Mouse (Mus musculus): ENCODE measurements around the gene Chchd2. TPM values are rescaled to one million over a fixed set of nuclear protein-coding genes. Genes with fewer than 3 reads are reported as not detected.
"Not testable (repeated sequence)": the region's sequence is repeated elsewhere in the genome, so short reads cannot be mapped to it uniquely, and the experiment has no call there.

Chchd2 gene
- 1,000 to 10,000 TPM; 1,175 to 1,318 TPM for total RNA-seq (2021)
- long read RNA-seq, experiment 1, transcript Chchd2-201 (4 exons, 915 nt): major isoform, 650 of 686 reads
- long read RNA-seq, experiment 1, partial matches to known transcripts: 31 of 686 reads
- long read RNA-seq, experiment 1, other reads (novel, unspliced or antisense): 5 of 686 reads
- long read RNA-seq, experiment 2, transcript Chchd2-201 (4 exons, 915 nt): major isoform, 493 of 521 reads
- long read RNA-seq, experiment 2, partial matches to known transcripts: 26 of 521 reads
- long read RNA-seq, experiment 2, other reads (novel, unspliced or antisense): 2 of 521 reads

DNA sequence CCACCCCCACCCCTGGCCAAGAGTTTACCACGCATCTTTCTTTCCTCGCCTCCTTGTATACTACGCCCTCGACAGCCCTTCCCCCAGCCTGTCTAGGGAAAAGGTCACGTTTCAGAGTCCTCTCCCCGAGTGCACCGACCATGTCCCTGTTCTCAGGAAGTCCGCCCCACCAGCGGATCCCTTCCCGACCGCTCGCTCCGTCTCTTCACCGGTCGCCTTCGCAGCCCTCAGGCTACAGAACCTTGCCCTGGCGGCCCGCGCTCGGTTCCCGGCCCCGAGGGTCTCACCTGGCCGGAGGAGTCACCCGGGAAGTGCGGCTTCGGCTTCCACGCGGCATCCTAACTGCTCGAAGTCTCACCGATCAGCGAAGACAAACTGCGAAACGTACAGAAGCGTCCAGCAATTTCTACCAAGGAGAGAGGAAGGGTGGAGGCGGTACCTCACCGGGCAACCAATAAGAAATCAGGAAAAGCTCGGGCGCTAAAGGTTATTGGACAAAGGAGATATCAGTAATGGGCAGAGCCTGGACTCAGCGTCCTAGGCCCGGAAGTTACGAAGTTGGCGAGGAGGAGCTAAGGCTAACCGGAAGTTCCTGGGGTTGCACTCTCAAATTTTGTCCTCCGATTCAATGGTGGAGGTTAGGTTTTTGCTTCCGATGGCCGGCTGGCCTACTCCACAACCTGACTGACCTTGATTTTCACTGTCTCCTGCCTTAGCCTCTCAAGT lies at the start of gene Chchd2:
Chchd2 (minus strand) TSS at position 560 of the 726 bp plus-strand sequence.
- DNase-seq: peak; percentile 98

DNA sequence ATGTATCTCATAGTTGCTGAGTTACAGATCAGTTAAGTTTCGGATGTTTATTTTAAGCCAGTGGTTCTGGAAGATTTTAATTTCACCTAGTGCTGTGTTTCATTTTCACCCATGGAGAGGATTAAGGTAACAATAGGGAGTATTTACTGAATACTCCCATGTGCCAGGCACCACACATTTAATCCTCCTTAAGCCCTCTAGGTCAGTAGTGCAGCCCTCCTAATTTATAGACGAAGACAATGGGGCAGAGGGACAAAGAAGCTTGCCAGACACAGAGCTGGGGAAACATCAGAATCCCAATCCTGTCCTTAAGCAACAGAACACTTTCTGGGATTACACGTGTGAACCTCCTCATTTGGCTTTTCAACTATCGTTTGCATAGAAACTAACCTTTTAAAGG lies 49.7 kb upstream of the Chchd2 start:
- no peak for DNase-seq

DNA sequence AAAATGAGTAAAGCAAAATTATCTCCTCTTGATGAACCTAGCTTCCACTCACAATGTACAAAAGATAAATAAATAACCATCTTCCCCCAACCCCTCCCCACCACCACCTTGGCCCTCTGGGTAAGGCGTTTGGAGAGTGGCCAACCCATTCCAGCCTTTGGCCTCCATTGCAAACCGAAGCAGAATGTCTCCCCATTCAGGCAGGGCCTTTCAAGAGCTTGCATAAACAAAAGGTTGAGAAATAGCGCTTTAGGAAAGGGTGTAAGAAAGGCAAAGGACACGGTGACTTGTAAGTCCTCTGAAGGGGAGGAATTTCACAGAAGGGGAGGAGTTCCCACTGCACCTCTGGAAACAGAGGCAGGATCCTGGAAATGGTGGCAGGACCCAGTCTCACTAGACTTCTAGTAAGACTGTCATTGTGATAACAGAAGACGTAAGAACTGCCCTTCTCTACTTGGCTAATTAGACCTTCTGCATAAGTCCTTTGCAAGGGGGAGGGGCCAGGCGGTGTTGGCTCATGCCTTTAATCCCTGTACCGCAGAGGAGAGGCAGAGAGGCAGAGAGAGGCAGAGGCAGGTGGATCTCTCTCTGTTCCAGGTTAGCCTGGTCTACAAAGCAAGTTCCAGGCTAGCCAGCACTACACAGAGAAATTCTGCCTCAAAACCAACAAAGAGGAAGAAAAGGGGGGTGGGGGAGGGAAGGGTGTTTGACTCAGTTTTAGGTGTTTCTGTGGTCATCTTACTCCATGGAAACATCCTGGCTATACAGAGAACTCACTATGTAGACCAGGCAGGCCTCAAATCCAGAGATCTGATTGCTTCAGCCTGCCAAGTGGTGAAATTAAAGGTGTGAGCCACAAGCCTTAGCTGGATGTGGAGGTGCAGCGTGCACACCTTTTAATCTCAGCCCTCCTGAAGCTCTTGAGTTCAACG lies 42.9 kb upstream of the Chchd2 start:
- no peak for DNase-seq

DNA sequence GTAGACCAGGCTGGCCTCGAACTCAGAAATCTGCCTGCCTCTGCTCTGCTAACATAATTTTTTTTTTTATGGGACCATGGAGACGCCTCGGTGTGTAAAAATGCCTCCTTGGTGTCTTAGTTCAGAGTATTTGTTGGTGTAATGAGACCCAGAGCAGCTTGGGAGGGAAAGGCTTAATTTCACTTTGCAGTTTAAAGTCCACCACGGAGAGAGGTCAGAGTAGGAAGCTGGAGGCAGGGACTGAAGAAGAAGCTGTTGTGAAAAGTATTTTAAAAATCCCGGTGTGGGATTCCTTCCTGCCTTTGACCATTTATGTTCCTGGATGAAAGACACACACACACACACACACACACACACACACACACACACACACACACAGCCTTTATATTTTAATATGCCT lies 38.7 kb upstream of the Chchd2 start:
- no peak for DNase-seq

DNA sequence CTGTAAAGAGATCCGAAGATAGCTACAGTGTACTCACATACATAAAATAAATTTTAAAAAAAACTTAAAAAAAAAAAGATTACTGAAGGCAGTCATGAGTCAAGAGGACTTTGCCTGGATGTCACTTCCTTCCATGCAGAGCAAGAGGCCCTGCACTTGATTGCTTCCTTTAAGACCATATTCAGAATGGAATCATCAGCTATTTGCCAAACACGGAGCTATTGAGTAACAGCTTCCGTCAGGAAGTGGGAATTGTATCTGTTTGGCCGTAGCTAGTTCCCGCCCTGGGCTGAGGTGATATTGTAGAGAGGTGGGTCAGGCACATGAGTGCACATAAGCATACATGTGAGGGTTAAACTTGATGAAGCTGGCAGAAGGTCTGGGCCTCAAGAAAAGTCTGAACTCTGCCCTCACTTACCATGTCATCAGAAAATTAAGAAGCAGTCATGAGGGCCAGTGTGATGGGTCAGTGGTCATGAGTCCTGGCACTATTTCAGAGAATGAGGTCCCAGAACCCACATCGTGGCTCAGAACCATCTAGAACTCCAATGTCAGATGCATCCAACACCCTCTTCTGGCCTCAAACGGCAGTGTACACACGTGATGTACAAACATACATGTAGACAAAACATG lies 37.7 kb upstream of the Chchd2 start:
- no peak for DNase-seq

DNA sequence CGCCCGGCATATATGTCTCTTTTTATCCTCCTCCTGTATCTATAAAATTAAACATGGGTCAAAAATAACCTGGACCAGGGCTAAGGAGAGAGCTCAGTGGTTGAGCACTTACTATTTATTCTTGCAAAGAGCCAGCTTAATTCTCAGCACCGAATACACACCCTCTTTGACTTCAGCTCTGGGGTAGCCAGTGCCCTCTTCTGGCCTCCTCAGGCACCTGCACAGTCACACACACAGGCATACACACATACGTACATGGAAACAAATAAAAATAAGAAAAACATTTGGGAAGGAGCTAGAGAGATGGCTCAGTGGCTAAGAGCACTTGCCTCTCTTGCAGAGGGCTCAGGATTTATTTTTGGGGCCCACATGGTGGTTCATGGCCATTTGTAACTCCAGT lies 34.7 kb upstream of the Chchd2 start:
- DNase-seq: no peak

DNA sequence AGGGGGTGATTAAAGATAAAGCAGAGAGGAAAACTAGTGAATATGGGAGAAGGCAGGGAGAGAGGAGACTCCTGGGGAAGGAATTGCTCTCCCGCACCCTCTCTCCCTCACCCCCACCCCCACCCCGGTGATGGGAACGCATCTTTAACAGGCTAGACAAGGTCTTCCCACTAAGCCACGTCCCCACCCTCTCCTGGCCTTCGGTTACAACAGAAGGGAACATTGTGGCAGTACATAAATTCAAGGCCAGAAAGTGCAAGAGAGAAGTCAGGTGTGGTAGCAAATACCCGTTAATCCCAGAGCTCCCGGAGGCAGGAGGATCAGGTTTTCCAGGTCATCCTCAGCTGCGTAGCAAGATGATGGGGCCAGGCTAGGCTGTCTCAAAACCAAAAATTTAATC lies 32.0 kb upstream of the Chchd2 start:
- DNase-seq: no peak

DNA sequence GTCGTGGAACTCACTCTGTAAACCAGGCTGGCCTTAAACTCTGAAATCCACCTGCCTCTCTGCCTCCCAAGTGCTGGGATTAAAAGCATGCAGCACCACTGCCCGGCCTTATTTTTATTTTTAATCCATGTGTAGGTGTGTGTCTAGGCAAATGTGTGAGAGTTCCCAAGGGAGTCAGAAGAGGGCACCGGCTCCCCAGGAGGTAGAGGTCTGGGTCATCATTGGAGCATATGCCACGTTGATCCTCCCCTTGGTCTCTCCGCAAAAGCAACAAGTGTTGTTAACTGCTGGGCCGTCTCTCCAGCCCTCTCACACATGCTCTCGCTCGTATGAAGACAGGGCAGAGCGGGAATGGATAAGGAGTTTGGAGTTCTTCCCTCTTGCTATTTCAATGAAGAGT lies 31.5 kb upstream of the Chchd2 start:
- DNase-seq: no peak

DNA sequence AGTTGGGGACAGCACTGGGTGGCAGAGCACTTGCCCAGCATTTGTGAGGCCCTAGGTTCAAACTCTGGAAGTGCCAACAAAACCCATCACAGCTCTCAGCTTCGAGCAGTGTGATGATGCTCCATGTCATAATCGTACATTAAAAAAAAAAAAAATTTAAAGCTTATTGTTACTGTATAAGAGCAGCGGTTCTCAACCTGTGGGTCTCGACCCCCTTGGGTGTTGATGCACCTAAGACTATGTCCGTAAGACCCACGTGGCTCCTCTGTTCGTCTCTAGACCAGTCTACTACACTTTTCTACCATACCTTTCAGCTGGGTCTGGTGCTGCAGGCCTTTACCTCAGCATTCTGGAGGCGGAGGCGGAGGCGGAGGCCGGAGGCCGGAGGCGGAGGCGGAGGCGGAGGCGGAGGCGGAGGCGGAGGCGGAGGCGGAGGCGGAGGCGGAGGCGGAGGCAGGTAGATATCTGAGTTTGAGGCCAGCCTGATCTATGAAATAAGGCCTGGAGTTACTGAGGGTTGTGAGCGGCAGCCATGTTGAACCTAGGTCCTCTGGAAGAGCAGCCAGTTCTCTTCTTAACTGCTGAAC lies 30.9 kb upstream of the Chchd2 start:
- no peak for DNase-seq

DNA sequence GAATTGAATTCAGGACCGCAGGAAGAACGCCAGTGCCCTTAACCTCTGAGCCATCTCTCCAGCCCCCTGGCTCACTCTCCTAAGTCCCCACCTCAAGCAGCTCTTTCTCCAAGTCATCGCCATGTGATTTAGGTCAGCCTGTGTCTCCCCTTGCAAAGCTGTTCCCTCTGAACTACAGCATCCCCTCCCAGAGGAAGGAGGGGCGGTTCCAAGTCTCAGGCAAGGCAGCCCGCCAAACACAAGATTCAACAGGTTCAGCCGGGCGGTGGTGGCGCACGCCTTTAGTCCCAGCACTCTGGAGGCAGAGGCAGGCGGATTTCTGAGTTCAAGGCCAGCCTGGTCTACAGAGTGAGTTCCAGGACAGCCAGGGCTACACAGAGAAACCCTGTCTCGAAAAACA lies 28.2 kb upstream of the Chchd2 start:
- not testable (repeated sequence) for DNase-seq

DNA sequence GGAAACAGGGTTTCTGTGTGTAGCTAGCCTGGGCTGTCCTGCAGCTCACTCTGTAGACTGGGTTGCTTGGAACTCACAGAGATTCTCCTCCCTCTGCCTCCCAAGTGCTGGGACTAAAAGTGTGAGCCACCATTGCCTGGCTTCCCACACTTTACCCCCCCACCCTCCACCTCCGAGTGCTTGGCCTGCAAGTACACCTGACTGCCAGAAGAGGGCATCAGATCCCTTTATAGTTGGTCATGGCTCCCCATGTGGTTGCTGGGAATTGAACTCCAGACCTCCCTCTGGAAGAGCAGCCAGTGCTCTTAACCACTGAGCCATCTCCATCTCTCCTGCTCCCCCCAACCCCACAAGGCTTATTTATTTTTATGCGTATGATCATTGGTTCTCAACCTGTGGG lies 26.8 kb upstream of the Chchd2 start:
- DNase-seq: peak; percentile 16 to 28

DNA sequence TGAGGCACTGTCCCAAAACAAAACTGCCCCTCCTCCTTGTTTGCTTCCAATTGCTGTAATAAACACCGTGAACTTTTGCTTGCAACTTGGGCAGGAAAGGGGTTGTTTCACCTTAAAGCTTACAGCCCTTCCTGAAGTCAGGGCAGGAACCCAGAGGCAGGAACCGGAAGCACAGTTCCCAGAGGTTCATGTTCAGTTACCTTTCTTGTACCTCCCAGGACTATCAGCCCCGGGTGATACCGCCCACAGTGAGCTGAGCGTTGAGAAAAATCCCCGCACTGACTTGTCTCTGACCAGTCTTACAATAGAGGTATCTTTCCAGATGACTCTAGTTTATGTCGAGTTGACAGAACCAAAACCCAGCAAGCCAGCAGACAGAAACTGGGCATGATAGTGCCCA lies 22.3 kb upstream of the Chchd2 start:
- no peak for DNase-seq

DNA sequence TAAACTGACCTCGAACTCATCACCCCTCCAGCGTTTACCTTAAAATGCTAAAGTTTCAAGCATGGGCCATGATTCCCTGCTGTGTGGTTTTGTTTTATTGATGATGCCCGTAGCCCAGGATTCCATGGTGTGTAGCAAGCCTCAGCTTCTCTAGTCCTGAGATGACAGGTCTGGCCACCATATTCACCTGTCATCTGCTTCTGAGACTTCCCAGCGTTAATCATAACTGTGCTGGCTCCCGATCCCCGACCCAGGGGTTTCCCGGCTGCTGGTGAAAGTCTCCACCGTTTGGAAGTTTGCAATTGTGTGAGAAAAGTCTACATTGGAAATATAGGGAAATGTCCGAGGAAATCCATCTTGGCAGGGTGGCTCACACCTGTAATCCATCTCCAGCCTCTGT lies 21.9 kb upstream of the Chchd2 start:
- no peak for DNase-seq

DNA sequence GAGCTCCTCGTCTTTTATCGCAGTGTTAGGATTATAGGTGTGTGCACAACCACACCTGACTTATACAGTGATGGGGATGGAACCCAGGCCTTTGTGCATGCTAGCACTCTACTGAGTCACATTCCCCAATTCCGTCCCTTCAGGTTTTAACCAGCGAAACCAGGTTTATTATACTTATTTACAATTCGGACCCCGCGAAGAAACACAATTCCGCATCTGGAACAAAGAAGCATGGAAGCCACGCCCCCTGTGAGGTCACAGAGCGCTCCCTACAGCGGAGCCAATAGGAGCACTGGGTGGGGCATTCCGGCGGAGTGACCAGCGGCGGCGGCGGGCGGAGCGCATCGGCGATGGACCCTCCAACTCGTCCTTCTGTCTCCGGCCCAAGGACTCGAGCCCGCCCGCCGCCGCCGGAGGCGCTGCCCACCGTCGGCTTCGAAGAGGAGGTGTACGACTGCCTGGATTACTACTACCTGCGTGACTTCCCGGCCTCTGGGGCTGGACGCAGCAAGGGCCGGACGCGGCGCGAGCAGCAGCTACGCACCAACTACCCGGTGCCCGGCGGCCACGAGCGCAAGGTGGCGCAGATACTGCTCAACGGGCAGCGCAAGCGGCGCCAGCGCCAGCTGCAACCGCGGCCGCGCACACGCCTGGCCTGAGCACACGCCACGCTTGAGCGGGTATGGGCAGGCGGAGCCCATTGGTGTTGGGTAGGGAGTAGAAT lies 21.1 kb upstream of the Chchd2 start, which contains the start of gene Nupr1l:
Nupr1l (plus strand) TSS at position 299 of the 724 bp plus-strand sequence.
- DNase-seq: peak; percentile 92 to 94

DNA sequence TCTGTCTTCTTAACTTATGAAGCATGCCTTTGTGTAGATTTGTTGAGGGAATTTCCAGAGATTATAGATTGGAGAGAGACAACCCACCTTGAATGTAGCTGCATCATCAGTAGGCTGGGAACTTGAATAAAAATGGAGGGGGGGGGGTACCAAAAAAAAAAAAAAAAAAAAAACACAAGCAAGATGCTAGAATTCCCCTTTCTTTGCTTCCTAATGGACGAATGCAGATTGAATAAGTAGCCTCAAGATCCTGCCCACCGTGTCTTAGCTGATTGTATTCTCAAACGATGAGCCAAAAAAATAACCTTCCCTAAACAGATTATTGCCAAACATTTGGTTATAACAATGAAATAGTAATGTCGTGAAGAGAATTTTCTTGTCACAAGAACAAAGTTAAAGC lies 20.5 kb upstream of the Chchd2 start:
- DNase-seq: no peak

DNA sequence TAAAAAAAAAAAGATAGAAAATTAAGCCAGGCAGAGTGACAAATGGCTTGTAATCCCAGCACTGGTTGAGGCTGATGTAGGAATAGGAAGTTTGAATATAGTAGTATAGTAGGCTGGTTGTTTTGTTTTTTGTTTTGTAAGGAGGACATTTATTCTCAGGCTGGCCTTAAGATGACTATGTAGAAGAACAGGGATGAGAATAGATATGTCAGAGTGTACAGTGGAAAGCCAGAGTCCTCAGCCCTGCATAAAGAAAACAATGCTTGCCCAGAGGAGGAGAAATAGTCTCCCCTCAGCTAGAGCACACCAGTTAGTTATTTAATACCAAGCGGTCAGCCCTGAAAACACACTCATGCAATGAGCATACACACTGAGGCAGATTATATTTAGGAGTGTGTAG lies 11.2 kb upstream of the Chchd2 start, which contains the start of gene Phkg1:
Phkg1 (minus strand) TSS at position 101 of the 400 bp plus-strand sequence.
- no peak for DNase-seq

DNA sequence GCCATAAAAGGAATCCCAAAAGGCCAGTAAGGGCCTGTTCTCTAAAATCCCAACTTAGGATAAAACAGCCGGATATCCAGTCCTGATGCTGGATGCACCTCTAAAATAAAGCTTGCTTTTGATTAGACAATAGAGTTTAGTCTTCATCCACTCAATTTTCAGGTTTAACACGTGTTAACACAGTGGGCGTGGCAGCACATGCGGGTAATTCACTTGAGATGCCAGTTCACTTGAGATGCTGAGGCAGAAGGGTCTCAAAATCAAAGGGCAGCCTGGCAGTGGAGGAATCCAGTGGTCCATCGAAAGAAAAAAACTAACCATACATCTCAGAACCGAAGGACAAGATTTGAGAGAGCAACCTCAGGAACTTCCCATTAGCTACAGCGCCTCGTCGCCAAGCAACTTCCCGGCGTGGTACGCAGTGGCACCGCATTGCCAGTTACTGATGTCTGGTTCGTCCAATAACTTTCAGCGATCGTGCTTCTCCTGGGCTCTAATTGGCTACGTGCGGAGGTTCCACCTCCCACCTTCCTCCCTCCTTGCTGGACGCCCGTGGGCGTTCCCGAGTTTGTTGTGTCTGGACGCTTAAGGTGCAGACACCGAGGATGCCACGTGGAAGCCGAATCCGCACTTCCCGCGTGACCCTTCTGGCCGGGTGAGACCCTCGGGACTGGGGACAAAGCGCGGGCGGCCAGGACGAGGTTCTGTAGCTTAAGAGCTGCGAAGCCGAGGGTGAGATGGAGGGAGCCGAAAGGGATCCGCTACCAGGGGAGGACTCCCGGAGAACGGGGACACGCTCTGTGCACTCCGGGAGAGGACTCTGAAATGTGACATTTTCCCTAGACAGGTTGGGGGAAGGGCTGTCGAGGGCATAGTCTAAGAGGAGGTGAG lies 8.2 kb upstream of the Chchd2 start, which contains the start of gene Zbed5:
Zbed5 (plus strand) TSS at position 526 of the 891 bp plus-strand sequence.
- DNase-seq: peak; percentile 93 to 95

DNA sequence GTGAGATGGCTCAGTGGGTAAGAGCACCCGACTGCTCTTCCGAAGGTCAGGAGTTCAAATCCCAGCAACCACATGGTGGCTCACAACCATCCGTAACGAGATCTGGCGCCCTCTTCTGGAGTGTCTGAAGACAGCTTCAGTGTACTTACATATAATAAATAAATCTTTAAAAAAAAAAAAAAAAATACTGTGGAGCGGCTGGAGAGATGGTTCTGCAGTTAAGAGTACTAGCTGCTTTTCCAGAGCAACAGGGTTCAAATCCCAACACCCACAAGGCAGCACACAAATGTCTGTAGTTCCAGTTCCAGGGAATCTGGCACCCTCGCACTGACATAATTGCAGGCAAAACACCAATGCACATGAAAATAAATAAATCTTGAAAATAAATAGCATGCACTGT lies 3.1 kb upstream of the Chchd2 start:
- DNase-seq: not testable (repeated sequence)

DNA sequence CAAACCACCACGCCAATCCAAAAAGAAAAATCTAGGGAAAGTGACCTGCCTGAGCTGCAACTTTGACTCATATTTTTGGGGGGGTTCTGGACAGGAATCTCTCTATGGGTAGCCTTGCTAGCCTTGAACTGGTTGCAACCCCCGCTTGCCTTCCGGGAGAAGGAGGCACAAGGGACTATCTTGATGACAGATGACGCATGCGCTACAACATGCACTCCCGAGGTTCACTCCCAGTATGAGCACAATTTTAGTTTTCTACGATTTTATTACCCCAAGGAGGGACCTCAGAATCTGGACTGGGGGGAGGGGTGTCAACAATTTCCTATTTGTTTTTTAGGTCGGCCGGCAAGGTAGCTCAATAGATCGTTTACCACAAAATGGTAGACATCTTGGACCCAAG lies 999 bp downstream of the Chchd2 start:
- peak; percentile 16 to 25 for DNase-seq

DNA sequence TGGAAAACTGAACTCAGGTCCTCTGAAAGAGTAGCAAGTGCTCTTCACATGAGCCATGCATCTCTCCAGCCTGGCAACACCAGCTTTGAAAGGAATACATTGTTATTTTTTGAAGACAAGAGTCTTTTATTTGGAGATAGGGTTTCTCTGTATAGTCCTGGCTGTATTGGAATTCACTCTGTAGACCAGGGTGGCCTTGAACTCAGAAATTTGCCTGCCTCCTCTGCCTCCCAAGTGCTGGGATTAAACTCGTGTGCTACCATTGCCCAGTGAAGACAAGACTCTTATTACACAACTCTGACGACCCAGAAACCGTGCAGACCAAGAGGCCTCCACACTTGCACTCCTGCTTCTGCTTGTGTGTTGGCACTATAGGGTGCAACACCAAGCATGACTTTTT lies 7.4 kb downstream of the Chchd2 start:
- no peak for DNase-seq

Data from heart, adult 18-20 months (tissue).